Mouse (Mus musculus): ENCODE results near the gene Zbtb40. TPM values are rescaled to one million over a fixed set of nuclear protein-coding genes. Genes with fewer than 3 reads are reported as not detected.

Gene Zbtb40
- polyA plus RNA-seq, 1 experiment from 2014 or later, result 5.3 TPM

DNA sequence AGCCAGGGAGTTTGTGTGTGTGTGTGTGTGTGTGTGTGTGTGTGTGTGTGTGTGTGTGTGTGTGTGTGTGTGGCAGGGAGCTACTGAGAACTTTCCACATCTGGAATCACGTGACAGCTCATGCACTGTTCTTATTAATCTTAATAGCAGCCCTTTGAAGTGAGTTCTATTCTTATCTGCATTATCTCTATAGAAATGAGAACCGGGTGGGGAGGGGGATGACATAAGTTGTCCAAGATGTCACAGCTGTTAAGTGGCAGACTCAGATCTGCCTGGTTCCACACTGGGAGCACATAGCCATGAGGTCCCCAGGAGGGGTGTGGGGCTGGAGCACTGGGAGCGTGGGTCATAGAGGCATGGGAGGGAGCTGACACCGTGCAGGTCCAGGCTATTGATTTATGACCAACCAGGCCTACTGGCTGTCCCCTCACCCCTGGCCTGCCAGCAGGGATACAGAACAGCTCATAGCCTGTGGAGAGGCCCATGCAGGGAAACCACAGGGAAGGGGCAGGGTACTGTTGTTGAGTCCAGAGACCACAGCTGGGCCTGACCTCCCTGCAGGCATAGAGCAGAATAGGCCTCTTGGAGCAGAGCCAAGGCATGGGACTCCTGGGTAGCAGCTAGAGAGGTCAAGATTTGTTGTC is 86.8 kb downstream of the Zbtb40 start:
- Histone ChIP-seq H3K9ac (ENCODE audit: low read length) (no peak overlapping the region), H3K27me3 (ENCODE audit: control insufficient read depth, insufficient read depth, low read length) (peaks cover 23% of the 10 kb centered on the region), H3K4me3 (ENCODE audit: low read depth, low read length) (no peak overlapping the region), H3K27ac (ENCODE audit: low read depth, low read length) (no peak overlapping the region), H3K4me1 (ENCODE audit: control insufficient read depth, insufficient read depth, low read length) (peaks cover 40% of the 10 kb centered on the region), H3K36me3 (ENCODE audit: control insufficient read depth, insufficient read depth, low read length) (no peaks in the 10 kb centered on the region), H3K9me3 (ENCODE audit: control insufficient read depth, low read length) (no peaks in the 10 kb centered on the region), H3K4me2 (ENCODE audit: low read depth) (no peak overlapping the region)
- ATAC-seq (ENCODE audit: insufficient read depth, low FRiP score, low TSS enrichment) (no peak), DNase-seq (ENCODE audit: low spot score) (no peak)
- 22% methylated on average over 4 of the region's 4 CpGs for WGBS

DNA sequence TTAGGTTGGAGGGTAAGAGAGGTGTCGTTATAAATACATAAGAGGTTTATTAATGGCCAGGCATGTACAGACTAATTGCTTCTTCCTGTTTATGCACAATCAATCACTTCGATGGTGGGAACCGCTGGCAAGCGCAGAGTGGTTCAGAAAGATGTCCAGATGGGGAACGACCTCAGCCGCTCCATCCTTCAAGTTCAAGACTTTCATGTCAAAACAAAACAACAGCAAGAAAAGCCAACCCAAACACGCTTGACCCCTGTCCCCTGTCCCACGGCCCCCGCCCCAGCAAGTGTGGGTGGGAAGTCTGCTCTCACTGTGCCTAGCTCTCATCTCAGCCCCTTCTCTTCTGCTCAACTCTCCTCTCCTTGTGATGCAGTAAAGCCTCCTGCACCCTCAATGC is 88.0 kb downstream of the Zbtb40 start:
- Histone ChIP-seq H3K4me1 (ENCODE audit: control insufficient read depth, insufficient read depth, low read length) (peaks cover 34% of the 10 kb centered on the region), H3K9ac (ENCODE audit: low read length) (no peak overlapping the region), H3K4me2 (ENCODE audit: low read depth) (no peak overlapping the region), H3K36me3 (ENCODE audit: control insufficient read depth, insufficient read depth, low read length) (no peaks in the 10 kb centered on the region), H3K4me3 (ENCODE audit: low read depth, low read length) (no peak overlapping the region), H3K27me3 (ENCODE audit: control insufficient read depth, insufficient read depth, low read length) (peaks cover 31% of the 10 kb centered on the region), H3K27ac (ENCODE audit: low read depth, low read length) (no peak overlapping the region), H3K9me3 (ENCODE audit: control insufficient read depth, low read length) (no peaks in the 10 kb centered on the region)
- 52% methylated on average over 9 of the region's 9 CpGs for WGBS
- DNase-seq (ENCODE audit: low spot score), result no peak
- no peak for ATAC-seq (ENCODE audit: insufficient read depth, low FRiP score, low TSS enrichment)

DNA sequence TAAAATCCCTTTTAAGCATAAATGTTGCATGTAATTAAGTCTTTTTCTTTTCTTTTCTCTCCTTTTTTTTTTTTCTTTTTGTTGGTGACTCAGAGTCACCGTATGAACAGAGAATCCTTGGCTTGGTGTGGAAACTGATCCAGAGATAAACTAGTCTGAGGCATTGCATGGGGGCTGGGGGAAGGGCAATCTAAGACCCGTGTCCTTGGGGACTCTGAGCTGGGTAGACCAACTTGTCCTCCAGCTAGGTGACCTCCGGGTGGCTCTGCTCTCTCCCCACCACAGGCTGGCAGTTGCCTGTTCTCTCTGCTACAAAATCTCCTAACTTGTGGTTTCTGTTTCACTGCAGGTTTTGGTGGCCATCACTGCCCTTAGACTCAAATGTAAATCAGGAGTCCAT is 88.5 kb downstream of the Zbtb40 start:
- H3K27me3 ChIP-seq (ENCODE audit: control insufficient read depth, insufficient read depth, low read length), result peaks cover 37% of the 10 kb centered on the region
- H3K4me2 ChIP-seq (ENCODE audit: low read depth), result no peak overlapping the region
- H3K4me1 ChIP-seq (ENCODE audit: control insufficient read depth, insufficient read depth, low read length), result peaks cover 31% of the 10 kb centered on the region
- ATAC-seq (ENCODE audit: insufficient read depth, low FRiP score, low TSS enrichment), result no peak
- no peak overlapping the region for H3K9ac ChIP-seq (ENCODE audit: low read length)
- DNase-seq (ENCODE audit: low spot score), result no peak
- no peaks in the 10 kb centered on the region for H3K9me3 ChIP-seq (ENCODE audit: control insufficient read depth, low read length)
- H3K36me3 ChIP-seq (ENCODE audit: control insufficient read depth, insufficient read depth, low read length), result no peaks in the 10 kb centered on the region
- no peak overlapping the region for H3K27ac ChIP-seq (ENCODE audit: low read depth, low read length)
- WGBS, result 63% methylated on average over 3 of the region's 3 CpGs
- H3K4me3 ChIP-seq (ENCODE audit: low read depth, low read length), result no peak overlapping the region

DNA sequence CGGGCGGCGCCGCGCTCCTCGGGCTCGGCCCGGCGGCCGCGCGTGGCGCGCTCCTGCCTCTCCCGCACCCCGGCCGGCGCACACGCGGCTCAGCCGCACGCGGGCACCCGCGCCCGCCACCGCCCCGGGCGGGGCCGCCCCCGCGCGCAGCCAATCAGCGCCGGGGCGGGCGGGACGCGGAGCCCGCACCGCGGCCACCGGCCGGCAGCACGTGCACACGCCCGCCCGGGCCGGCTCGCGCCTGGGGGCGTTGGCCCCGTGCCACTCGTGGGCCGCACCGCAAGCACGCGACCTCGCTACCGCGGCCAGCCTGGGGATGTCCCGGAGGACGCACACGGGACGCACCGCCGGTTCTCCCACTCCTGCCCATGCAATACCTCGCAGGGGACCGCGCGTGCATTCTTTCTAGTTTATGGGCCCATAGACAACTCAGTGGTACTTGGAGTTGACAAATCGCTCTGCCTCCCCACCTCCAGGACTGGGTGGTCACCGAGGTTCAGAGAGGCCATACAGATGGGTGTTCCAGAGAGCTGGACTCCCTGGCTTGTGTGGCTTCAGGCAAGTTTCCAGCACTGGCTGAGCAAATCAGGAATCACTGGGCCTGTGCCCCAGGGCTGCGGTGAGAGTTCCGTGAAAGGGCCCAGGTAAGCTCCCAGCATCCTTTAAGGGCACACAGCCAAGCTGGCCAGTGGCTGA is 91.7 kb downstream of the Zbtb40 start, which contains the start of gene Epha8:
Gene Epha8 (minus strand): TSS at position 66 of the 696 bp plus-strand sequence.
- no peaks in the 10 kb centered on the region for H3K36me3 ChIP-seq (ENCODE audit: control insufficient read depth, insufficient read depth, low read length)
- ATAC-seq (ENCODE audit: insufficient read depth, low FRiP score, low TSS enrichment), result peak; percentile 16; the same call in 1 of the 2 replicates
- H3K4me1 ChIP-seq (ENCODE audit: control insufficient read depth, insufficient read depth, low read length), result peaks cover 12% of the 10 kb centered on the region
- peaks cover 47% of the 10 kb centered on the region for H3K27me3 ChIP-seq (ENCODE audit: control insufficient read depth, insufficient read depth, low read length)
- 5% methylated on average over 16 of the region's 75 CpGs for WGBS
- H3K4me2 ChIP-seq (ENCODE audit: low read depth), result peak within 1 kb of the TSS; percentile 88
- H3K9ac ChIP-seq (ENCODE audit: low read length), result peak within 1 kb of the TSS; percentile 12; the same call in 1 of the 2 replicates
- peak within 1 kb of the TSS; percentile 45 for H3K4me3 ChIP-seq (ENCODE audit: low read depth, low read length)
- no peak within 1 kb of the TSS for H3K27ac ChIP-seq (ENCODE audit: low read depth, low read length)
- DNase-seq (ENCODE audit: low spot score), result no peak
- H3K9me3 ChIP-seq (ENCODE audit: control insufficient read depth, low read length), result no peaks in the 10 kb centered on the region

DNA sequence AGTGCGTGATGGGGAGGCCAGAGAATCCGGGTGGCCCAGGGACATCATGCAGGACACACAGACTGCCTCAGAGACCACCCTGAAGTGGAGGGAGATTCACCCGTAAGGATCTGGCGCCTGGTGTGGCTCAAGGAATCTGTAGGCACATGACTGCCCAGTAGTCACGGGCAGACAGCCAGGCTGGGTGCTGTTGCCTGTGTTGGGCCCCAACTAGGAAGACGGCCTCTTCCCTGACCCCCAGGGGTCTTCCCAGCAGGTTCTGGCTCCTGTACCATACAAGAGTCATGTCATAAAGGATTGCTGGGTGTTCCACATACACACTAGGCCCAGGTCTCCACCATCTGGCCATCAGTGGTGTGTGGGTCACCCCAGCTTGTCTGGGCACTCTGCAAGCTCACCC is 94.0 kb downstream of the Zbtb40 start:
- Histone ChIP-seq H3K4me1 (ENCODE audit: control insufficient read depth, insufficient read depth, low read length) (peaks cover 11% of the 10 kb centered on the region), H3K27me3 (ENCODE audit: control insufficient read depth, insufficient read depth, low read length) (peaks cover 47% of the 10 kb centered on the region)
- 73% methylated on average over 6 of the region's 6 CpGs for WGBS

DNA sequence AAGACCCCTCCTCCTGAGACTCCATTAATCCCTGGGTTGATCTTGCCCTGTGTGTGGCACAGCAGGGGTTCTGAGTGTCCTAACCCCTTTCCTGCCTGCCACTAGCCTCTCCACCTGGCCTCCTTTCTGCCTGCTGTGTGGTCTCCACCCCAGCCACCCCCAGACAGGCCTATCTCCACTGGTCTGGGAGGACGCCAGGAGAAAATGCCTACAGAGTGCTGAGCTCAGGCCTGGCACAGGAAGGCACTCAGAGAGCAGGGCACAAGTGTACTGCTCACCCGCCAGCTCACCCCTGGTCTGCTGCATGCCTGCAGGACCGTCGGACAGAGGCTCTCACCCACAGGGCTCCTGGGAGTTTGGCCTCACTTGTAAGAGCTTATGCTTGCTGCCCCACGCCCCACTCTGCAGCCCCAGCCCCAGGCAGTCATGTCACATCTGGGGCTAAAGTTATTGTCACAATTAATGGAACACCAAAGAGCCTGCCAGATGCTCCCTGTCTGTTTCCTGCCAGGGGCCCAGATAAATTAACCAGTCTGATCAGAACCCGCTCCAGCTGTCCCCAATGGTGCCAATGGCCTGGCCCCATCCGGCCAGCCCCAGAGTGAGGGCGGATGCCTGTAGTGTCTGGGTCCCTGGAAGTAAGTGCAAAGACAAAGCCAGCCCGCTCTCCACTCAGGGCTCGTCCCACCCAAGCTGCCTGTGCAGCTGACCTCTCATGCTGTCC is 99.2 kb downstream of the Zbtb40 start:
- ATAC-seq (ENCODE audit: insufficient read depth, low FRiP score, low TSS enrichment) (no peak), DNase-seq (ENCODE audit: low spot score) (no peak)
- H3K36me3 ChIP-seq (ENCODE audit: control insufficient read depth, insufficient read depth, low read length), result no peaks in the 10 kb centered on the region
- WGBS, result 37% methylated on average over 10 of the region's 10 CpGs
- H3K27ac ChIP-seq (ENCODE audit: low read depth, low read length), result no peak overlapping the region
- H3K9me3 ChIP-seq (ENCODE audit: control insufficient read depth, low read length), result no peaks in the 10 kb centered on the region
- no peak overlapping the region for H3K4me3 ChIP-seq (ENCODE audit: low read depth, low read length)
- peaks cover 4% of the 10 kb centered on the region; the same call in 1 of the 2 replicates for H3K27me3 ChIP-seq (ENCODE audit: control insufficient read depth, insufficient read depth, low read length)
- H3K4me1 ChIP-seq (ENCODE audit: control insufficient read depth, insufficient read depth, low read length), result peaks cover 9% of the 10 kb centered on the region
- no peak overlapping the region for H3K4me2 ChIP-seq (ENCODE audit: low read depth)
- no peak overlapping the region for H3K9ac ChIP-seq (ENCODE audit: low read length)

More for the DNA sequence above, 94.0 kb downstream of the Zbtb40 start:
- DNase-seq (ENCODE audit: low spot score), result no peak
- Histone ChIP-seq H3K36me3 (ENCODE audit: control insufficient read depth, insufficient read depth, low read length) (no peaks in the 10 kb centered on the region), H3K27ac (ENCODE audit: low read depth, low read length) (no peak overlapping the region), H3K9me3 (ENCODE audit: control insufficient read depth, low read length) (no peaks in the 10 kb centered on the region), H3K9ac (ENCODE audit: low read length) (no peak overlapping the region), H3K4me3 (ENCODE audit: low read depth, low read length) (no peak overlapping the region), H3K4me2 (ENCODE audit: low read depth) (no peak overlapping the region)
- ATAC-seq (ENCODE audit: insufficient read depth, low FRiP score, low TSS enrichment), result no peak

DNA sequence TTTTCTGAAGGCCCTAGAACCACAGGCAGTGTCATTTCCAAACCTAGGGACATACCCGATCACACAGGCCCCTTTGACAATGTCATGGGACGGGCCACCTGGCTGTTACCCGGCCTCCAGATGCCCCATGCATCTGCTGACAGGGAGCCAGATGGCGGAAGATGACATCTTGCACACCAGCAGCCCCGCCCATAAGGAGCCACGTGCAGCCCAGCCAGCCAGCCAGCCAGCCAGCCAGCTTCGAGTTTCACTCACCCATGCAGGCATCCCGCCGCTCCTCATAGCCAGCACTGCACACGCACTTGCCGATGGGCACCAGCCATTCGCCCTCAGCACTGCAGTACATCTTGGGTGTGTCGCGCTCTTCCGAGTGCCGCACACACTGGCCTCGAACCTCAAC is 103.2 kb downstream of the Zbtb40 start:
- no peaks in the 10 kb centered on the region for H3K36me3 ChIP-seq (ENCODE audit: control insufficient read depth, insufficient read depth, low read length)
- H3K4me2 ChIP-seq (ENCODE audit: low read depth), result no peak overlapping the region
- H3K27ac ChIP-seq (ENCODE audit: low read depth, low read length), result no peak overlapping the region; the same call in 1 of the 2 replicates
- H3K4me3 ChIP-seq (ENCODE audit: low read depth, low read length), result no peak overlapping the region
- ATAC-seq (ENCODE audit: insufficient read depth, low FRiP score, low TSS enrichment) (no peak), DNase-seq (ENCODE audit: low spot score) (no peak)
- no peaks in the 10 kb centered on the region for H3K27me3 ChIP-seq (ENCODE audit: control insufficient read depth, insufficient read depth, low read length)
- 52% methylated on average over 17 of the region's 17 CpGs for WGBS
- no peaks in the 10 kb centered on the region for H3K9me3 ChIP-seq (ENCODE audit: control insufficient read depth, low read length)
- no peak overlapping the region for H3K9ac ChIP-seq (ENCODE audit: low read length)
- peaks cover 14% of the 10 kb centered on the region for H3K4me1 ChIP-seq (ENCODE audit: control insufficient read depth, insufficient read depth, low read length)

DNA sequence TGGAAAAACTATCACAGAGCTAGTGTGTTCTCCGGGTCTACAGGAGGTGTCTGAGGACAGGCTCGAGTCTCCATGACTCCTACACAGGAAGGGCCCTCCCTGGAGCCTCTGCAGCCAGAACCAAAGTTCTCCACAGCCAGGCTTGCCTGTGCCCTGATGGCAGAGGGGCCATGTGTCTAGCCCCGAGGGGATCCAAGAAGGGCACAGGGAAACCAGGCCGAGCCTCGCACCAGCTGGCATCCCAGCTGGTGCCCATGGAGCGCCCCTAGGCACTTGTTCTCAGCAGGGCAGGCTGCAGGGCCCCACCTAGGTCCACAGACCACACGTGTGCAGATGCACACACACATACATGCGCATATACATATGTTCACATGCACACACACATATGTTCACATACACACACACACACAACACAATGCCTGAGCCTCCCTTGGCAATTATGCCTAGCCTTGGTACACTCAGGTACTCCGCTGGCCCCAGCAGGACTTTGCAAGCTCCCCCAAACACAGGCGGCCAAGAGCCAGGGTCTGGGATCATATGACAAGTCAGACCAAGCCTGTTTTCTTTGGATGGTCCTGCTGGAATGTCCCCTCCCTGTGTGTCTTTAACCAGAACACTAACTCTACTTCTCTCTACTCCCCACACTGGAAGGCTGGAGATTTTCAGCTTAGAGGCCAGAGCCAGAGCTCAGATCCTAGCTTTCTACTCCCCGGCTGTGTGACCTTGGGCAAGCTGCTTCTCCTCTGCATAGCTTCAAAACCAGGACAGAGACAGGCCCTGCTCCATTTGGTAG is 103.8 kb downstream of the Zbtb40 start:
- H3K27me3 ChIP-seq (ENCODE audit: control insufficient read depth, insufficient read depth, low read length), result no peaks in the 10 kb centered on the region
- H3K4me1 ChIP-seq (ENCODE audit: control insufficient read depth, insufficient read depth, low read length), result peaks cover 9% of the 10 kb centered on the region
- DNase-seq (ENCODE audit: low spot score), result no peak
- H3K4me2 ChIP-seq (ENCODE audit: low read depth), result no peak overlapping the region
- peak overlapping the region; percentile 50; the same call in 1 of the 2 replicates for H3K27ac ChIP-seq (ENCODE audit: low read depth, low read length)
- H3K36me3 ChIP-seq (ENCODE audit: control insufficient read depth, insufficient read depth, low read length), result no peaks in the 10 kb centered on the region
- no peaks in the 10 kb centered on the region for H3K9me3 ChIP-seq (ENCODE audit: control insufficient read depth, low read length)
- ATAC-seq (ENCODE audit: insufficient read depth, low FRiP score, low TSS enrichment), result no peak
- WGBS, result 79% methylated on average over 11 of the region's 11 CpGs
- no peak overlapping the region for H3K9ac ChIP-seq (ENCODE audit: low read length)
- no peak overlapping the region for H3K4me3 ChIP-seq (ENCODE audit: low read depth, low read length)

Measured in neural tube, embryonic 11.5 days (tissue).